Mouse (Mus musculus) stomach, postnatal 0 days (tissue): ENCODE results near the gene Chchd6. TPM values are rescaled to one million over a fixed set of nuclear protein-coding genes. Genes with fewer than 3 reads are reported as not detected.

Experiments
- ATAC-seq: fragments of 200-750 bp; cut with Nextera tagmentation; 2 replicates; pipeline ENCODE4 v1.8.0; 2017; ENCODE audit not compliant: low FRiP score, low TSS enrichment
- DNase-seq: peaks from one replicate; pipeline ENCODE4 v3.0.0-alpha.2; 2016; ENCODE audit warnings: low spot score
- H3K27ac ChIP-seq: fragments of 300-500 bp; sonication (generic); replicated peaks from 2 replicates; pipeline ENCODE4 v1.5.1; 2014; ENCODE audit warnings: mild to moderate bottlenecking, control low read depth
- H3K27me3 ChIP-seq: fragments of 300-500 bp; sonication (generic); 2 replicates; pipeline ENCODE4 v1.6.1; 2014; ENCODE audit warnings: low read length; ENCODE audit not compliant: control insufficient read depth, insufficient read depth
- H3K36me3 ChIP-seq: fragments of 300-500 bp; sonication (generic); 2 replicates; pipeline ENCODE4 v1.6.1; 2014; ENCODE audit warnings: low read length, mixed read lengths; ENCODE audit not compliant: control insufficient read depth, insufficient read depth
- H3K4me1 ChIP-seq: fragments of 300-500 bp; sonication (generic); replicated peaks from 2 replicates; pipeline ENCODE4 v1.6.1; 2014; ENCODE audit warnings: antibody characterized with exemption; ENCODE audit not compliant: control insufficient read depth, insufficient read depth
- H3K4me2 ChIP-seq: fragments of 300-500 bp; sonication (generic); replicated peaks from 2 replicates; pipeline ENCODE4 v1.6.1; 2014; ENCODE audit warnings: low read depth, mild to moderate bottlenecking, control low read depth, moderate library complexity
- H3K4me3 ChIP-seq: fragments of 300-500 bp; sonication (generic); 2 replicates; pipeline ENCODE4 v1.5.1; 2014; ENCODE audit warnings: low read depth, low read length, control low read depth
- H3K9ac ChIP-seq: fragments of 300-500 bp; sonication (generic); 2 replicates; pipeline ENCODE4 v1.6.1; 2014; ENCODE audit warnings: mild to moderate bottlenecking, low read length, control low read depth, mixed read lengths
- H3K9me3 ChIP-seq: fragments of 300-500 bp; sonication (generic); 2 replicates; pipeline ENCODE4 v1.6.1; 2016; ENCODE audit warnings: low read length; ENCODE audit not compliant: control insufficient read depth
- CTCF ChIP-seq: IDR thresholded peaks from 2 replicates; pipeline ENCODE4 v1.5.1; 2016; ENCODE audit warnings: antibody characterized with exemption, low read depth, mild to moderate bottlenecking, moderate library complexity
- EP300 ChIP-seq: optimal IDR thresholded peaks from 2 replicates; pipeline ENCODE3; 2016; ENCODE audit warnings: antibody characterized with exemption
- WGBS: fragments of 180-500 bp; shearing (Covaris S2); extraction: QIAGEN DNeasy Blood & Tissue Kit; methylation state at CpG from one replicate; pipeline ENCODE4 v1.1.7; 2014; 5-methylcytosine and 5-hydroxymethylcytosine counted together
- polyA plus RNA-seq: library from polyadenylated mRNA; unstranded; fragments of >200 nt; fragmentation: Nextera tagmentation; extraction: Ambion mirVana; gene quantifications from 2 replicates; pipeline ENCODE4 v1.2.1, GENCODE M21; 2015

Gene Chchd6
- polyA plus RNA-seq, 1 experiment from 2014 or later, result 22.7 TPM

- TF ChIP-seq EP300, result no peak
- no peak for TF ChIP-seq CTCF
- Histone ChIP-seq H3K9ac (no peak overlapping the region), H3K4me1 (no peaks in the 10 kb centered on the region), H3K27ac (no peak overlapping the region), H3K4me2 (no peak overlapping the region), H3K27me3 (no peaks in the 10 kb centered on the region), H3K4me3 (no peak overlapping the region), H3K9me3 (no peaks in the 10 kb centered on the region), H3K36me3 (no peaks in the 10 kb centered on the region)
- WGBS, result 66% methylated on average over 7 of the region's 7 CpGs
- ATAC-seq (no peak), DNase-seq (no peak)
Measured at GRCm38 (mm10) chr6:89614596-89615372, 19.3 kb upstream of the Chchd6 start.

- H3K4me3 ChIP-seq, result no peak overlapping the region
Measured at GRCm38 (mm10) chr6:89614107-89614471, 18.6 kb upstream of the Chchd6 start.

GRCm38 (mm10) chr6:89613336-89614106 is 18.1 kb upstream of the Chchd6 start:
- Histone ChIP-seq H3K36me3 (no peaks in the 10 kb centered on the region), H3K27me3 (no peaks in the 10 kb centered on the region), H3K4me1 (no peaks in the 10 kb centered on the region), H3K4me2 (no peak overlapping the region), H3K4me3 (no peak overlapping the region), H3K9ac (no peak overlapping the region), H3K9me3 (no peaks in the 10 kb centered on the region), H3K27ac (no peak overlapping the region)
- DNase-seq, result peak; percentile 69
- 23% methylated on average over 15 of the region's 15 CpGs for WGBS
- peak; percentile 83 for ATAC-seq
- TF ChIP-seq CTCF (no peak), EP300 (no peak)

More at GRCm38 (mm10) chr6:89614107-89614471, 18.6 kb upstream of the Chchd6 start:
- Histone ChIP-seq H3K36me3 (no peaks in the 10 kb centered on the region), H3K9me3 (no peaks in the 10 kb centered on the region), H3K9ac (no peak overlapping the region), H3K27me3 (no peaks in the 10 kb centered on the region), H3K27ac (no peak overlapping the region), H3K4me1 (no peaks in the 10 kb centered on the region), H3K4me2 (no peak overlapping the region)
- ATAC-seq, result no peak
- WGBS, result 9% methylated on average over 2 of the region's 2 CpGs
- no peak for DNase-seq
- no peak for TF ChIP-seq CTCF
- no peak for TF ChIP-seq EP300

- ATAC-seq (no peak), DNase-seq (no peak)
- no peak overlapping the region for H3K4me2 ChIP-seq
- H3K9ac ChIP-seq, result no peak overlapping the region
- 57% methylated on average over 4 of the region's 4 CpGs for WGBS
- no peaks in the 10 kb centered on the region for H3K36me3 ChIP-seq
- H3K27me3 ChIP-seq, result no peaks in the 10 kb centered on the region
- H3K4me3 ChIP-seq, result no peak overlapping the region
- no peak overlapping the region for H3K27ac ChIP-seq
- TF ChIP-seq EP300 (no peak), CTCF (peak; percentile 39)
- H3K4me1 ChIP-seq, result no peaks in the 10 kb centered on the region
- no peaks in the 10 kb centered on the region for H3K9me3 ChIP-seq
Measured at GRCm38 (mm10) chr6:89607999-89608398, 12.5 kb upstream of the Chchd6 start.

- DNase-seq, result no peak
- Histone ChIP-seq H3K4me3 (no peak overlapping the region), H3K36me3 (no peaks in the 10 kb centered on the region), H3K4me2 (no peak overlapping the region), H3K27me3 (no peaks in the 10 kb centered on the region), H3K9me3 (no peaks in the 10 kb centered on the region), H3K27ac (no peak overlapping the region), H3K4me1 (no peaks in the 10 kb centered on the region), H3K9ac (no peak overlapping the region)
- no peak for ATAC-seq
- 45% methylated on average over 3 of the region's 3 CpGs for WGBS
- TF ChIP-seq CTCF (no peak), EP300 (no peak)
Measured at GRCm38 (mm10) chr6:89606096-89606495, 10.6 kb upstream of the Chchd6 start.

GRCm38 (mm10) chr6:89596510-89596909 is 1.1 kb upstream of the Chchd6 start:
- Histone ChIP-seq H3K27me3 (no peaks in the 10 kb centered on the region), H3K4me1 (0 out of 2 replicates have a peak, but pooled peaks cover 2% of the 10 kb centered on the region), H3K4me2 (no peak overlapping the region), H3K9ac (no peak overlapping the region), H3K4me3 (no peak overlapping the region), H3K27ac (no peak overlapping the region), H3K9me3 (0 out of 2 replicates have a peak, but pooled peaks cover 2% of the 10 kb centered on the region), H3K36me3 (no peaks in the 10 kb centered on the region)
- TF ChIP-seq CTCF, result no peak
- TF ChIP-seq EP300, result no peak
- no peak for DNase-seq
- ATAC-seq, result no peak
- 94% methylated on average over 1 of the region's 1 CpGs for WGBS
